Mouse (Mus musculus): ENCODE measurements around the gene Plin4.
"Not testable (repeated sequence)": the region's sequence is repeated elsewhere in the genome, so short reads cannot be mapped to it uniquely, and the experiment has no call there.

DNA sequence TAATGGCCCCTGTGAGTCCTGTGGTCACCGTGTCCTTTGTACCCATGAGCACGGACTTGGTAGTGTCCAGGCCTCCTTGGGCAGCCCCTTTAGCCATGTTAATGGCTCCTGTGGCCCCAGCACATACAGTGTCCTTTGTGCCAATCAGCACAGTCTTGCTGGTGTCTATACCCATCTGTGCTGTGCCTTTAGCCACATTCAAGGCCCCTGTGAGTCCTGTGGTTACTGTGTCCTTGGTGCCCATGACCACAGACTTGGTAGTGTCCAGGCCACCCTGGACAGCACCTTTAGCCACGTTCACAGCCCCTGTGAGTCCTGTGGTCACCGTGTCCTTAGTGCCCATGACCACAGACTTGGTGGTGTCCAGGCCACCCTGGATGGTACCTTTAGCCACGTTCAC, 4.8 kb downstream of the Plin4 start:
- TF ChIP-seq CTCF (IDR thresholded peaks at IDR 0.05; ENCODE audit: low read depth, low read length); TAL1 (conservative IDR thresholded peaks at IDR 0.05; ENCODE audit: low read depth, low read length); GATA1 (IDR thresholded peaks at IDR 0.05; ENCODE audit: borderline replicate concordance, low read length); POLR2AphosphoS5 (IDR thresholded peaks at IDR 0.05; ENCODE audit: insufficient replicate concordance, low read depth, low read length): not testable (repeated sequence)
